Mouse (Mus musculus): ENCODE measurements around the gene Tns2.
A peak's percentile ranks its signal among the peaks of the same experiment; 100 is the strongest.
"Not testable (repeated sequence)": the region's sequence is repeated elsewhere in the genome, so short reads cannot be mapped to it uniquely, and the experiment has no call there.

Tns2 gene

GRCm38 (mm10) chr15:102100161-102100981, at the start of gene Tns2:
Gene Tns2 (plus strand): TSS chr15:102100413.
- DNase-seq (ENCODE audit: extremely low spot score, low spot score), result peak; percentile 75

- DNase-seq (ENCODE audit: extremely low spot score, low spot score), result peak; percentile 78
Measured at GRCm38 (mm10) chr15:102051920-102052683, 48.1 kb upstream of the Tns2 start.

GRCm38 (mm10) chr15:102056495-102057174, 43.6 kb upstream of the Tns2 start:
- DNase-seq (ENCODE audit: extremely low spot score, low spot score), result no peak

GRCm38 (mm10) chr15:102065661-102066325, 34.4 kb upstream of the Tns2 start:
- peak; percentile 92 for DNase-seq (ENCODE audit: extremely low spot score, low spot score)

- no peak for DNase-seq (ENCODE audit: extremely low spot score, low spot score)
Measured at GRCm38 (mm10) chr15:102070476-102071467, 29.4 kb upstream of the Tns2 start.

- no peak for DNase-seq (ENCODE audit: extremely low spot score, low spot score)
Measured at GRCm38 (mm10) chr15:102072963-102073558, 27.2 kb upstream of the Tns2 start.

GRCm38 (mm10) chr15:102073559-102074069, 26.6 kb upstream of the Tns2 start, which contains the start of gene Eif4b:
Gene Eif4b (plus strand): TSS chr15:102073773.
- DNase-seq (ENCODE audit: extremely low spot score, low spot score), result peak; percentile 99

GRCm38 (mm10) chr15:102074070-102074731, 26.0 kb upstream of the Tns2 start:
- DNase-seq (ENCODE audit: extremely low spot score, low spot score), result peak; percentile 74

- no peak for DNase-seq (ENCODE audit: extremely low spot score, low spot score)
Measured at GRCm38 (mm10) chr15:102074876-102075585, 25.2 kb upstream of the Tns2 start.

- no peak for DNase-seq (ENCODE audit: extremely low spot score, low spot score)
Measured at GRCm38 (mm10) chr15:102077111-102077677, 23.0 kb upstream of the Tns2 start.

GRCm38 (mm10) chr15:102079221-102079620, 21.0 kb upstream of the Tns2 start:
- DNase-seq (ENCODE audit: extremely low spot score, low spot score), result no peak

GRCm38 (mm10) chr15:102079924-102080323, 20.3 kb upstream of the Tns2 start:
- DNase-seq (ENCODE audit: extremely low spot score, low spot score), result not testable (repeated sequence)

GRCm38 (mm10) chr15:102080429-102080828, 19.8 kb upstream of the Tns2 start:
- no peak for DNase-seq (ENCODE audit: extremely low spot score, low spot score)

- DNase-seq (ENCODE audit: extremely low spot score, low spot score), result no peak
Measured at GRCm38 (mm10) chr15:102082148-102082547, 18.1 kb upstream of the Tns2 start.

GRCm38 (mm10) chr15:102083028-102083427, 17.2 kb upstream of the Tns2 start:
- no peak for DNase-seq (ENCODE audit: extremely low spot score, low spot score)

- no peak for DNase-seq (ENCODE audit: extremely low spot score, low spot score)
Measured at GRCm38 (mm10) chr15:102089914-102090585, 10.2 kb upstream of the Tns2 start.

GRCm38 (mm10) chr15:102091063-102091679, 9.0 kb upstream of the Tns2 start:
- no peak for DNase-seq (ENCODE audit: extremely low spot score, low spot score)

Measured in neural tube, embryonic 10.5 days (tissue).